Mouse (Mus musculus) right cerebral cortex, adult 18-20 months (tissue): ENCODE measurements at regions not wholly inside any gene's neighbourhood (a gene's known extent, or its start where the extent isn't known, plus 50 kb on each side); places are given as distances from the start of the nearest gene placed in this dataset.

Experiments
- DNase-seq: peaks from one replicate; pipeline ENCODE4 v3.0.0; 2022; ENCODE audit warnings: mixed read lengths

DNA sequence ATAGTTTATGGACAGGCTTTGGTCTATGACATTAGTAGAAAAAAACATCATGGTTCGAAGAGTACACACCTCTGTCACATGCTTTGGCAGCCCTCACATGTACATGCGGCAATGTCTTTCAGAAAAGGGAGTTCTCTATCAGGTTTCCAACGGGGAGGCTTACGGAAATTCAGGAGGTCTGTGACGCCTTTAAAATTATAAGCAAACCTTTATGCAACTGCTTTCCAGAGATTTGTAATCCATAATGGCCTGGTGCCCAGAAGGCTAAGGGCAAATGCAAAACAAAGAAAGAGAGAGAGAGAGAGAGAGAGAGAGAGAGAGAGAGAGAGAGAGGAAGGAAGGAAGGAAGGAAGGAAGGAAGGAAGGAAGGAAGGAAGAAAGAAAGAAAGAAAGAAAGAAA, 102.5 kb downstream of the Irs2 start:
- no peak for DNase-seq

DNA sequence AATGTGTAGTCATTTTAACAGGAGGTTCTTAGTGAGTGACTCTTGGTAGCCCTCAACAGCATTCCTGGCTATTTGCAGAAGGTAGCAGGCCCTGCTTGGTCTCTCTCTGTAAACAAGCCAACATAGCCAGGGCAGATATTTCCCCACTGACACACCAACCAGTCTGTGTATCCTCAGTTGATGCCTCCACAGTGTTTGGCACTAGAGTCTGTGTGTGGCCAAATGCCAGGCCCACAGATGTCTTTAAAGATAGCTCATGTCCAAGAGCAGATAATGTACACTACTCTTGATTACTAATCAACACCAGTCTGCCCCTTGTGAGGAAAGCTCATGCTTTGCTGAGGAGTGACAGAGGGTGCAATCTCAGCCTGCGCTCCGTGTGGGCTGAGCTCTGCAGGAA, 104.3 kb downstream of the Irs2 start:
- no peak for DNase-seq

GRCm38 (mm10) chr8:10901954-10902353, 106.3 kb downstream of the Irs2 start:
- no peak for DNase-seq

DNA sequence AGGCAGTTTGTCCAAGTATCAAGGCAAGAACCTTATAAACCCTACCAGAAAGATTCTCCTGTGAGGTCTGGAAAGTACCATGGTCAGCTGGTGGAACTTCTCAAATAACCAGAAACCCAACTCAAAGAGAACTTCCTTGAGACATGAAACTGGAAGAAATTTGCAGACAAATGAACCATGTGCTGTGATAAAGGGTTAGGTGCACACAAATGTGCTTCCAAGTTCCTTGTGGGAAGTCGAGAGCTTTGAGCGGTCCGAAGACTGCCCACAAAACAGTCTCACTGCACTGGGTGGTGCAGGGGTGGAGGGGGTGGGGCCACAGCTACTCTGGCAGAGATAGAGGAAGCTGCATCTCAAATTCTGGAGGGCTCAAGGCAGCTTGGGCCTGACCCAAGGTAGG, 107.2 kb downstream of the Irs2 start:
- no peak for DNase-seq

- peak; percentile 59 for DNase-seq
Observed at GRCm38 (mm10) chr8:10899581-10900155, 108.6 kb downstream of the Irs2 start.

GRCm38 (mm10) chr8:10898562-10899527, 109.4 kb downstream of the Irs2 start:
- peak; percentile 17 for DNase-seq

GRCm38 (mm10) chr8:10897573-10897972, 110.7 kb downstream of the Irs2 start:
- no peak for DNase-seq

DNA sequence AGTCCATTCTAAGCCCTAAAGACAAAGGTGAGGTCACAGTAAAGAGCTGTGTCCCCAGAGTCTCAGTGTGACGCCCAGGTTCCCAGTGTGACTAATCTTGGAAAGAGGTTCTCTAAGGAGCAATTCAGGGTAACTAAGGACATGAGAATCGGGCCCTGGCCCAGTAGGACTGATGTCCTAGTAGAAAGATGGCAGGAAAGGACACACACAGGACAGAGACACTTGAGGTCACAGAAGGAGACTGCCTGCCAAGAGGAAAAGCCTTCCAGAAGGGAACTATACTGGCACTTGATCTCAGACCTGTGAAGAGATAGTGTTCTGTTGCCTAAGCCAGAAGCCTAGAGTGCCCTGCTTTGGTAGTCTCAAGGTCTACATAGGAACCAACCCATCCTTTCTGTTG, 113.1 kb downstream of the Irs2 start:
- DNase-seq = no peak

DNA sequence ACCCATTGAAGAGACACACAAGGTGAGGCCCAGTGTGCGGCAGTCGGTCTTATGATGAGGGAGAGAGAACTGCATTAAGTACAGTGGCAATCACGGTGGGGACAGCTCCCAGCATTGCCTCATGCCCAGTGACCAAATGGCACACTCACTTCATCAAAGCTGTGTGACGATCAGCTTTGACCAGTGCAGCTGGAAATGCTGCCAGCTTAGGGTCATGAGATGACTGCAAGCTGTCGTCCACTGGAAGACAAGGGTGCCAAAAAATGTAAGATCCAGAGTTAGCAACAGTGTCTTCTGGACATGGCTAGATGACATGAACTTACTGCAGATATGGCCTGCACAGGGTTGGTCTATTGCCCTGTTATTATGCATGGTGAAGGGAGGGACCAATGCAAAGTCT, 114.0 kb downstream of the Irs2 start:
- no peak for DNase-seq

GRCm38 (mm10) chr8:10893709-10894108, 114.5 kb downstream of the Irs2 start:
- DNase-seq = no peak

- no peak for DNase-seq
Observed at GRCm38 (mm10) chr8:10891906-10892305, 116.4 kb downstream of the Irs2 start.

DNA sequence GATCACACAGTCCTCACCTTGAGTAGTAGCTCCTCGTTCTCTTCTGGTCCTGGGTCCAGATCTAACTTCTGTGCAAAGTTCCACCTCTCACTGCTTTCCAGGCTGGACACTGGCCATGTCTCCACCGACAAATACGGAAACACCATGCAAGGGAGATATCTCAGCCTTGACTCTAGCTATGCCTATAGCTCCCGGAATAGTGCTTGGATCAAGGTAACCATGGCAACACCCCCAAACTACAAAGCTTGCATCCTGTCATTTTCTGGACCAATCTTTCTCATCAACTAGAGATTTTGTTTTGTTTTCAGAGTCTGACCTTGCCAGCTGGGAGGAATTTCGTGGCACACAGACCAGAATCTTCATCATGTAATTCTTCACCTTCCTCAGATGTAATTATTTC, 116.8 kb downstream of the Irs2 start:
- DNase-seq = peak; percentile 12

DNA sequence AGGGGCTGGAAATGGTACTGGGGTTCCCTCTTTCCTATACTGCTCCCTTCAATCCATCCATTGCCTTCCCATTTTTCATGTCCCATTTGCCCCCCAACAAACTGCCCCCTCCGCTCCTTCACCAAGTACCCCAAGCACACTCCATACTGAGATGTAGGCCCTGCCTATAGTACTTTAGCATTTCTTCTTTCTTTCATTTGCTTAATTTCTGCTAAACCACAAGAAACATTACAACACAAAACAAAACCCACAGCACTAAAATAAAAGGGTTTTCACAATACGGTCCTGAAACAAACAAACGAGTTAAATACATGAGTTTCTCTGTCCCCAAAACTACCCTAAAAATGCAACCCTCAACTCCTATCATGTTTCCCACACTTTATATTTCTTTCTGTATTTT, 122.8 kb downstream of the Irs2 start:
- DNase-seq = no peak

DNA sequence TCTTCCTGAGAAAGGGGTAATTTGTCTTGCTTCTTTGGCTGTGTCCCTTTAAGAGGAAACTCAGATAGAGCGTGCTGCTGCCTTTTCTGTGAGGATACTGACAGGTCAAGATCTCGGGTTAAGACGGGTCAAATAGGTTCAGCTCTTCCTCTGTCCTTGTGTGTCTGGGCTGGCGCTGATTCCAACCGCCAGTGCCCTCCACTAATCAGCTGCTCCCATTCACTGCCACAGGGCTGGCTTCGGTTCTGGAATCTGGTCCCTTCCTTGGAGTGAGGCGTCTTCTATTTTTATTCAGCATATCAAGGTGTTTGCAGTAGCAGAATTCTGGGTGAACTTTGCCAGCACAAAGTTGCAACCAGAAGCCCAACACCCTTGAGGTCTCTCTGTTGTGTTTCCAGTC, 124.8 kb downstream of the Irs2 start:
- no peak for DNase-seq

DNA sequence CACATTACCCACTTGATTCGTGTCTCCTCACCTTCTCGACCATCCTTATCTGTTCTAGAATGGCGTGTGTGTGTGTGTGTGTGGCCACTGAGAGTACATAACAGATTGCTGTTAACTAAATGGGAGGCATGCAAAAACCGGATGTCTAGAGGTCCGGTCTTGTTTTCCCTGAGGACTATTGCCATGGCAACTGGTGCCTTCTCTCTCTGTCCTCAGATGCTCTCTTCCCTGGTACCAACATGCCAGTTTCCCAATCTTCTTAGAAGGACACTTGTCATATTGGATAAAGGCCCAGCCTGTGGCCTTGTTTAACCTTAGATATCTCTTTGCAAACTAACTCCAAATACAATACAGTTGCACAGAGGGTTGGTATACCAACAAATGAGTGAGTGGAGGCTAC, 125.9 kb downstream of the Irs2 start:
- DNase-seq = no peak

DNA sequence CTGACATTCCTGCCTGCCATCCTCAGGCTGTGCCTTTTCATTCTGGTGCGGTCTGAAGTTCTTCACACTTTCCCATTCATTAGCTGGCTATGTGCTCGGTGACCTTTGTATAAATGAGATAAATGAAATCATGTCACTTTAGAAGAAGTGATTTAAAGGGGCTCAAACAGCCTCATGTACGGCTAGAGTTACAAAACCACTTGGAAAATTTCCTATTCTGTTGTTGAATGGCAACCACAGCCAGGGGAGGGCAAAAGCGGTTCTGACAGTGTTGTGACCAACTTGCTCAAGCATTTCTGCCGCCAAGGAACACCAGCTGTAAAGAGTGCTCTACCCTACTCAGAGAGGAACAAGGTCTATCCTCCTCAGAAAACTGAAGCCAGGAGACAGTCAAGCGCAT, 128.4 kb downstream of the Irs2 start:
- DNase-seq = no peak

DNA sequence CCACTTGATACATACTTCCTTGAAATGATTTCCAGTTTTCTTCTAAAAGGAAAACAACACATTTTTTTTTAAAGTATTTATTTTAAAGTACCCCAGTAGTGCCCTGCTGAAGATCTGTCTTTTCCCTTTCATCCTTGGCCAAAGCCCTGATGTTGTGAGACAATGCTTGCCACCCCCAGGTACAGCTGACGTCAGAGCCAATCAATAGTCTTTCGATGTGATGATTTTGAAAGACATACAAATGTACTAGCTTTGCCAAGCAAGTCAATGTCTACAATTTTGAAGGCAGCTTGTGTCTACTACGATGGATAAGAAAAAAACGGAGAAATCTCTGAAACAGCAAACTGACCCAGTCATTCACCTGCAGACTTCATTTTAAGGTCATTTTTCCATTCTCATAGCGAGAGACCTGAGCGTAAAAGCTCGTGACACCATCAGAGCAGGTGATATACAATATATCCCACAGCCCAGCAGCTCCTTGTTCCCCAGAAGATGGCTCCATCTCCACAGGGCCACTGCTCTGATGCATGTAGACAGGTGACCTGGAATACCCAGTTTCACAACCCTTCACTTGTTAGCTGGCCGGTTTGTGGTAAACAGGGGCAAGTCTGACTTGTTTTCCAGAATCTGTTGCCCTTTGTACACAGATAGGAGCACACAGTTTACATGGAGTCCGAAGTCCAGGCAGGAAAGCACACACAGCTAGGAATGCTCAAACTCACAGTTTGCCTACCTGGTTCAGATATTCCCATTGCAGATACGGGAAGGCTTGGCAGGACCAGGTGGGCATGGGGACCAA, 129.0 kb downstream of the Irs2 start:
- no peak for DNase-seq

DNA sequence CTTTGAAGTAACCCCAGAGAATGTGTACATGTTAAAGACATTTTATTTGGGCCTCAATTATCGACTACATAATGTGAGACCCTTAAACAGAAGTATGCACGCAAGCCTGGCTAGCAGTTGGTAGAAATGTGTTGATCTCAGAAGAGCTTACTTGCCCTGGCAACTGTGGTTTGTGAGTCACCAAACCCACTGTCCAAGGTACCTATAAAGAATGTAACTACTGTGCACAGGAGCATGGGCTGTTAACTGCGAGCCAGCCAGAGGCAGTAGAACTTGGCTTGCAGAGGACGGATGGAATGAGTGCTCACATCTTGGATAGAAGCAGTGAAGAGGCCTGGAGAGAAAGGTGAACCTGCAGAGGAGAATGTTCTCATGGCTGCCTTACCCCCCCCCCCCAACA, 129.9 kb downstream of the Irs2 start:
- no peak for DNase-seq

GRCm38 (mm10) chr8:10875170-10875569, 133.1 kb downstream of the Irs2 start:
- DNase-seq = no peak

GRCm38 (mm10) chr8:10871451-10871850, 136.8 kb downstream of the Irs2 start:
- no peak for DNase-seq

DNA sequence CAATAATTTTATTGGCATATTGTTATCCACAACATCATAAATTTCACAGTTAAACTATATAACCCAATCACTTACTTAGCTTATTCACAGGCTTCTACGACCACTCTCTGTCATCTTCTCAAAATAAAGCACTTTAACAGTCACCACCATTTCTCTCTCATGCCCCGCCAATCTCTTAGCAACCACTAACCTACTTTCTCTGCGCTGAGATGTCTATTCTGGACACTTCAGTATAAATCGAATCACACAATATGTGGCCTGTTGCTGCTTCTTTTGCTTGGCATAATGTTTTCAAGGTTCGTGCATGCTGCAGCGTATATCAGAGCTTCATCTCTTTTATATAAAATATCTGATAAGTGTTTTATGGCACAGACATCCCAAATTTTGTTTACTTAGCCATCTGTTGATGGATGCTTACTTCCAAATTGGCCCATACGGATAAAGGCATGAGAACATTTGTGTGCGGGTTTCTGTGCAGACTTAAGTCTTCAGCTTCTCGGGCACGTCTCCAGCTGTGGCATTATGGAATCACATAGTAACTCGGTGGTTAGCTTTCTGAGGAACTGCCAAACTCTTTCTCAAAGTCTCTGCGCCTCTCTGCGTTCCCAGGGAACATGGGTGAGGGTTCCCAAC, 137.7 kb downstream of the Irs2 start:
- peak; percentile 15 for DNase-seq

DNA sequence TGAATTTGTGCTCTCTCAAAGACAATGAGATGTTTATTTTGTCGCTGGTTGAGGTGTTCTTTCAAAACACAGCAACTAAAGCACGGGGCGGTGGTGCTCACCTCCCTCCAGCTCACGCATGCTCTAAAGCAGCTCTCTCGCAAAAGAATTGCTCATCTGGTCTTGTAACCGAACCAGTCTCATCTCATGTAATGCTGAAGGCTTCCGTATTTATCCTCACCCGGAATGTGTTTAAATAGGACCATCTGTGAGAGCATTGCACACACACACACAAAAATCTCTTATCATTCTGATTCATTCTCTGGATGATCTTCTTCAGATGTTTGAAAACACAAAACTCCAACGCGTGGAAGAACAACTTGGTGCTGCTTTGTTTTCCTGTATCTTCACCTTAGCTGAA, 138.4 kb downstream of the Irs2 start:
- DNase-seq = peak; percentile 17
